Mouse (Mus musculus) gastrocnemius, adult 8-10 months (tissue): ENCODE data around the gene Ldlrad3. TPM values are rescaled to one million over a fixed set of nuclear protein-coding genes. Genes with fewer than 3 reads are reported as not detected.

ENCODE experiments used
- DNase-seq, 2 experiments: peaks; one replicate each; pipeline ENCODE4 v3.0.0; 2022; ENCODE audit warnings: low spot score in 2 of 2
- total RNA-seq, 4 experiments: library from RNA; stranded (reverse); gene quantifications; 2 replicates each; pipeline ENCODE4 v1.2.4; 2022

Gene Ldlrad3
- total RNA-seq, 4 experiments from 2014 or later = 3.4 to 4.9 (median 3.8) TPM

DNA sequence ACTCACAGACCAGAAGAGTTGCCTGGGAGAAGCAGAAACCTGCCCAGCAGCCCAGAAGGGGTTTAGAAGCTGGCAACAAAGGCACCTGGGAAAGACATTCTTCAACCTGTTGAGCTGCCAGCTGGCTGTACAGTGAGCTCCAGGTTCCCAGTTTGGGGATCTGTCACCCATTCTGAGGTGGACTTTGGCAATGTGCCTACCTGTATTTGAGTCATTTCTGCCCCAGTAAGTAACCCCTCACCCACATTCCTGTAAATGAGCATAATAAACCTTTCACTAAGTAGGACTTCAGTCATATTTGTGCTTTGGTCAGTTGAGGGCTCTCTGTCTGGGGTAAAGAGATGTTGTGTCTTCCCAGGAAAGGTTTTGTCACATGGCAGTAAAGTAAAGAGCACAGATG is 4.8 kb upstream of the Ldlrad3 start:
- DNase-seq = no peak

DNA sequence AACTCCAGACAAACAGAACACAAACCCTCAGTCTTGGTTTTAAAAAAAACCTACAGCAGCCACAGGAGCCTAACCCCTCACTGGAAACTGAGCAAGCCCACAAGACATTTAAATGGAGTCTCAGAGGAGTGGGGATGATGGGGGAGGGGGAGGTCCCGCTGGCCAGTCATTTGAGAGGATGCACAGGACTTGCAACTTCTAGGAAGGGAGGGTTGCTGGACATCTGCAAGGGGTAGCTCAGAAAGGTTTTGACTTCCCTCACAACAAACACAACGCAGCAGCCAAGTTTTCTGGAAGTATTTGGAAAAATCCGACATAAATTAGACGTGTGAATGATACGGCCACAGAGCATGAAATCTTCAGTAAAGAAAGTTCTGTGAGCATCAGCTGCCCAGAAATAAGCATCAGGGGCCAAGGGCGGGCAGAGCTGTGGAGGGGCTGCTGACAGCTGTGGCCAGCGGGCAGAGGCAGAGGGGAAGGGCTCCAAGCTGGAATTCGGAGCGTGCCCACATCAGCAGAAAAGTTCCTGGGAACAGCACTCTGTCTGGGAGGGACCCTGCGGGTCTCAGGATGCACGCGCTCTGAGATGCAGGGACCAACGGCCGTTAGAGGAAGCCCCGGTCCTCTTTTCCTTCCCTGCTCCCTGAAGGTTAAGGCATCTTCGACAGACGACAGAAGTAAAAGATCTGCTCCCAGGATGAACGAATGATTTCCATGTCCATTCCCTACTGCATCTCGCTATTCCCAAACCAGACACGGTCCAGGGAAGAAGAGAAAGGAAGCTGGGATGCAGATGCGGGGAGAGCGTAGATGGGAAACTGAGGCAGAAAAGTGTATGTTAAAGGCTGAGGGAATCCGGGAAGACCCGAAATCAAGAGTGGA is 875 bp downstream of the Ldlrad3 start:
- DNase-seq = no peak

DNA sequence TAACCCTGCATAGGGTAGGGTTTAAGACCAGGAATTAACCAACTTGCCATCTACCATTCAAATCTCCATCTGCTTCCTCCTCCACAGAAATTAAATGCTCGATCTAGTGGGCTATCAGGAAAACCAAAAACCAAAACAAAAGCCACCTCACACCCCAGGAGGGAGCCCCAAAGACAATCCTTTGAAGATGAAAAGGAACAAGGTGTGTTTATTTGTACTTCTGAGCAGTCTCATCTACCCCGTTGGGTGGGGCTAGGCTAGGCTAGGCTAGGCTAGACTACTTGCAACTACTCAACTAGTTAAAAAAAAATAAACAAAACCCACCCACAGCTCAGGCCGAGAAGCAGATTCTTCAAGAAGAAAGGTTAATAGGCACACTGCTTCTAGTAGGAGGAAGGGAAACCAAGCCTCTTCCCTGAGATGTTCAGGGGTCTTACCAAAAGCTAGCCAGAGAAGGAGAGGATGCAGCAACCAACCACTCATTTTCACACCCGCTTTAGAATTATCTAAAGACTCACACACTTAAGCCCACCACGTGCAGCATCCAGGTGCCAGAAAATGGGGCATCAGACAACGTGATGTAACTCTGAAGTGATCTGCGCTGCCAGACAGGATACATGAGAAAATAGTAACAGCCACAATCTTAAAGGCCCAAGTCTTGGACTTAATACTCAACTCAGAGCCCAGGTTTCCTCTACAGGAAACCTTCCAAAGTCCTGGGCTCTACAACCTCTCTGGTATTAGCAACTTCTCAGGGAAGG is 2.3 kb downstream of the Ldlrad3 start:
- DNase-seq = no peak

DNA sequence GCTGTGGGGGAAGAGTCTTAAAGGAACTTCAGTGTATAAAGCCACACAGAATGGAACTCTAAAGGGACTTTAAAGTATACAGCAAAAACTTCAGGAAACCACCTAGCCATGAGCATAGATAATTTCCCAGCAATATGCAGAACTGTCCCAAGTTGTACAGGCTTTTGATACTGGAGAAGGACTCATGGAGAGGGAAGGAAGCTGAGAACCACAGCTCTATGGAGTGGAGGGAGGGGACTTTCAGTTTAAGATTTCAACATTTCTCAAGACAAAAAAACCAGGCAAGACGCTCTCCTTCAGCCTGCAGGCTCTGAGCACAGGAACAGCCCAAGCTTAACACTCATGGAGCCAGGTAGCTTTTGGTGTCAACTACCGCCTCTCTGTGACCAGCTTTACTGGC is 4.7 kb downstream of the Ldlrad3 start:
- DNase-seq = no peak

DNA sequence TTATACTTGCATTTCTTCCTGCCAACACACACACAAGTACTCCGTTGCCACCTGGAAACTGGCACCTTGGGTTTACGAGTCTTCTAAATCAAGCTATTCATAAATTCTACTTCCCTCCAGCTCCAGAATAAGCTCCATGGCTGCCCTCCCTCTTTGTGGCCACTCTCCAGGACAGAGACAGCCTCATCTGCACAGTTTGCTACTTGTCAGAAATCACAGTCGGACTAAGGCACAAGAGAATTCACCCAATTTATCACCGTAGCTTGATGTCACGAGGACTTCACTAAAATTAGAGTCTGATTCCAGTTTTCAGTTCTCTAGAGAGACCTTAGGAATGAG is 9.8 kb downstream of the Ldlrad3 start:
- DNase-seq = no peak

DNA sequence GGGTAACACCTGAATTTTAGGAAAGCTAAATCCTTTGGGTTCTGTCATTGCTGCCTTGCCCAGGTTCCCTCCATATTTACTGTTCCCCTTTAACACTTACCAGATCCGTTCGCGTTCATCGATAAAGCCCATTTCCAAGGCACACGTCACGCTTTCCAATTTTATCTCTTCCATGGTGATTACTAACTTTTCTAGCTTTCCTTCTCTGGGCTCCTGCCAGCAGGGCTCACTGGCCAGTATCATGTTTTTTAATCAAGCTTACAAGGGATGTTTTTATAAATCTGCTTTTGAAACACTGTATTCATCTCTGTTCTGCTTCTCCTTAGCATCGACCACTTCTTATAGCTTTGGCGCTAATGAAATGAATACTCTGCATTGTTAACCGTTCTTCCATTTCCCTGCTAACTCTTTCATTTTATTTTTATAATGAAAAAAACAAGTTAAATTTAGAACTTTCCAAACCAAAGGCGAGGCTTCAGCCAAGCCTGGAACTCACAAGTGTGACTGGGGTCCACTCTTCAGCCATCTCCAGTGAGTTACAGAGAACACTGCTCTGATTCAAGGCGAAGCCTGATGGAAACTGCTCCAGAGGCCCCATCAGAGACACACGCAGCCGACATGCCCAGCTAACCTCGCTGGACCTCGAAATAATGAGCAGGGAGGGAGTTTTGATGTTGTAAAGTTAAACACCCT is 10.3 kb downstream of the Ldlrad3 start:
- DNase-seq = no peak

DNA sequence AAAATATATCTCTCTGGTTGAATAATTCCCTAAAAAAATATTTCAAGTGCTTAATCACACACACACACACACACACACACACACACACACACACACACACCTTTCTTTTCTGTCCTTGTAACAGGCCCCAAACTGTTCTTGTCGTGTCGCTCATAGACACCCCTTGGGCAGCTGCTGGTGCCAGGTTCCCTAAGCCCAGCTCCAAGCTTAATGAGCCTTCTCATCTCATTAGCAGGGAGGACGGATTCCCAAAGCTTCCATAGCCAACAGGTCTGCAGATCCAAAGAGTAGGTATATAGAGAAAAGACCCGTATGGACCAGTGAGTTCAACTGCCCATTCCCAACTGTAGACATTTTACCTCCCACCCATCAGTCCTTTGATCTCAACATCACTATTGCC is 13.7 kb downstream of the Ldlrad3 start:
- DNase-seq = no peak

DNA sequence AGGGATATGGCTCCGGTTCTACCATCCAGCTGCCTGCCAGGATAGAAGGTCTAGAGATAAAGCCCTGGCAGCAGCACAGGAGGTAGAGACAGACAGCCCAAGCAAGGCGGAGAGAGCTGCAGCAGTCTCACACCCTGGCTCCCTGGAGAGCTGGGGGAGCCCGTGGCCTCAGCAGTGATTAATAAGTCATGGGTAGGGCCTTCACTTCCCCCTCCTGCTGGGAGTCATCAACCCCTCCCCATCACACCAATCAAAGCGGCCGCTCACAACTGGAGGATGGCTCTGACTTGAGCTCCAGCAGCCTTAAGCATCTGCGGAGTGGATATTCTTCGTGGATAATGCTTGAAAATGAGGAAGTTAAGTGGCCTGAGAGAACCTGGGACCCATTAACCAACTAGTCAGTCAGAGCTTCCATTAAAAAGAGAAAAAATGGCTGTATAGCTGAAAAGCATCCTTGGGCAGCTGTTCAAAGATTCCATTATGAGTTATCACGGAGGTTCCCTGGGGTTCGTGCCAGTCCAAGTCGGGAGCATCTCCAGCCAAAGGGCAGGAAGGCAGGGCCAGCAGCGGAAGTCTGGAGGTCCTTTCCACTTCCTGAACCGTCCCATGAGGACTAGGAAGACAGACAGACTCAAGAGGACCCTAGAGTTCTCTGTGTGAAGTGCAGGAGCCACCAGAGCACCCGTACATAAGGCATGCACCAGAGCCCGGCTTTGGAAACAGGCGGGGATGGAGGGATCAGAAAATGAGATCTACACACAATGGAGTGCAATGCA is 19.4 kb downstream of the Ldlrad3 start:
- no peak for DNase-seq

DNA sequence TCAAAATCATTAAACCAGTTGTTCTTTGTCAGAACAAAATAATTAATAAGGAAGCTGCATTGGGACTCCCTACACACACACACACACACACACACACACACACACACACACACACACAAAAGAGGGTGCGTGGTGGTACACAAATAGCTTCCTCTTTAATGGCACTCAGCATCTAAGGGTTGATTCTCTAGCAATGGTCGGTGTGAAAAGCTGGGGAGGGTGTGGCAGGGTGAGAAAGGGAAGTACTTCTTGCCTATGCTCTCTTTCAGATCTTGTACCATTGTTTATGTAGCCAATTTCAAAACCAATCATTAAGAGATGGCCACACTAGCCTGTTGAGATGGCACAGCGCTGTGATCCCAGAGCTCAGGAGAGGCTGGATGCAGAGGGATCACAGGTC is 23.1 kb downstream of the Ldlrad3 start:
- no peak for DNase-seq

DNA sequence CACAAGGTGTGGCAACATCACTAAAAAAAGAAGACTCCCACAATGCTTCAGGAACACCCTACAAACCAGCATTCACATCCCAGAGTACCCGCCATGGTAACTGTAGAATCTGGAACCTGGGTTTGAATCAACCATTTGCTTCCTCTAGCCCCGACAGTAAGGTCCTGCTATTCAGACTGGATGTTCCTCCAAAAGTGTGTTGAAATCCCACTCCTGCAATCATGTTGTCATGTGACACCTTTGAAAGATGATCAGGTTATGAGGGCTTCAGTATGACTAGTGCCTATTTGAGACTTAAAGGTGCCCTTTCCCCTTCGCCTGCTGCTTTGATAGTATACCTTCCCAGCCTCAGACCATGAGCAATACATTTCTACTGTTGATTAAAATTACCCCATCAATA is 28.6 kb downstream of the Ldlrad3 start:
- DNase-seq = no peak

DNA sequence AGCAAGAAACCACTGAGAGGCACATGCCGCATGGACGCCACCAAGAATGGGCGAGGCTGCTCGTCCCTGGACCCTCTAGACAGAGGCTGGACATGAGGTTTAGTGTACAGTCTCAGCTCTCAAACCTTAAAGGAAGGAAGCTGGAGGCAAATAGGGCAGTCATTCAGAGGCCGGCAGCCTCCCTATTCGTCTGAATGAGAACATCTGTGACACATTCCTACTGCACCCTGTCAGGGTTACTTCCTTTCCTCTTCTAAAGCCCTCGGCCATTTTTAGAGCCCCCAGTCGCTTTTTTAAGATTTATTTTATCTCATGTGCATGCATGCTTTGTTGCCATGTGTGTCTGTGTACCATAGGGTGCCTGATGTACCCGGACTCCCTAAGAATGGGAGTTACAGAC is 29.2 kb downstream of the Ldlrad3 start:
- no peak for DNase-seq

DNA sequence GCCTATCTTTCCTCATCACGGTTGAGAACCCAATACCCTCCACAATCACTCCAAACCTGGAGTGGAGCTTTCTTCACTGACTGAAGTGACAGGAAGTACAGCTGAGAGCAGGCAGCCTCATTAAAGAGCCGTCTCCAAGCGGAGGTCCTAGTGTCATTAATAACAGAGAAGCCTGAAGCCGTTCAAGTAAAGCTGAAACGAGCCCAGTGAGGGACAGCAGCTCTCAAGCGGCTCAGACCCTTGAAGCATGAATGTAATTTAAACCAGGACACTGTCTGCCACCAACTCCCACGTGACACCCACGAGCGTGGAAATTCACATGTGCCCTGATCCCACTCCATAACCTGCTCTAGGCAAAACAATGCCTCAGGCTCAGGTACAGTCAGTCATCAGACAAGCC is 29.7 kb downstream of the Ldlrad3 start:
- DNase-seq = no peak

DNA sequence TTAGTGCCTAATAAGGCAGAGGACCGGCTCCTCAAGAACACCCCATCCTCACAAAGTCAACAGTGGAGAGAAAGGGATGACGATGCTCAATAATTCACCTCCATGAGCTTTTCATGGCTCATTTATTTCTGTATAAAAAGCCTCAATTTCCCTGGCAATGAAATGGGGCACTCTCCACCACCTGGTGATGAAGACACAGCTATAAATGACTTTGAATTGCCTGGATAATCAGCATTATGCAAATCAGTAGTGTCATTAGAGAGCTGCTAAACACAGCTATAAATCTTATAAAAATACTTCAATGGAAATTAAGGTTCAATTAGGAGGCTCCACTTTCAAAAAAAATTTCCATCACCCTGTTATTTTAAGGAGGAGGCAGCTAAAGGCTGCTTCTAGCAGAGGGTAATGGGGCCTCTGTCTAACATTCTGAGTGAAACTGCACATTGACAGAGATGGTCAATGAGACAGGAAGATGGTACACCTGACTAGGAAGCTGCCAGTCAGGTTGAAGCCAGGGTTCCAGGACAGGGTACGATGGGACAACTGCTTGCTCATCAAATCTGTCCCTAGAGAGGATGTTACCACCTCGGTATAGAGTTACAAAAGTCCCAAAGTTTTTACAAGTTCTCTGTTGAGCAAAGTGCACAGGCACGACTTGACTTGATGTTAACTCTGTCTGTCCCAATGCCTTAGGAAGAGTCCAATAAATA is 30.7 kb downstream of the Ldlrad3 start:
- no peak for DNase-seq

DNA sequence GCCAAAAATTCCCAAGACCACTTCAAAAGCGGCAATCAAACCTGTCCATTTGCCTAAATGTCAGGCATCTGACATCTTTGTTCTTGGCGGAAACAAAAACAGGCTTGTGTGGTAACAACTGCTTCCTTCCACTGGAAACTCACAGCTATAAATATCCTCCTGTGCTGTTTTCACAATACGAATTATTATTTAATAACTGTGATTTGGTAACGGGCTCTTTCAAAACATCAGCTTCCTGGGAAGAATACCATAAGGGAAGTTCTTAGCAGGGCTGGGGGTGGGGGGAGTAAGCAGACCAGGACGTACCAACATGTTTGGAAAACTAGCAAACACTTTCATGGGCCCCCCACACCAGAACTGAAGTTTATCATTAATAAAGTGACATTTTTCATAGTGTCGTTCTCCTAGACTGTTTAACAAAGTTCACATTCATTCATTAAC is 31.4 kb downstream of the Ldlrad3 start:
- no peak for DNase-seq

DNA sequence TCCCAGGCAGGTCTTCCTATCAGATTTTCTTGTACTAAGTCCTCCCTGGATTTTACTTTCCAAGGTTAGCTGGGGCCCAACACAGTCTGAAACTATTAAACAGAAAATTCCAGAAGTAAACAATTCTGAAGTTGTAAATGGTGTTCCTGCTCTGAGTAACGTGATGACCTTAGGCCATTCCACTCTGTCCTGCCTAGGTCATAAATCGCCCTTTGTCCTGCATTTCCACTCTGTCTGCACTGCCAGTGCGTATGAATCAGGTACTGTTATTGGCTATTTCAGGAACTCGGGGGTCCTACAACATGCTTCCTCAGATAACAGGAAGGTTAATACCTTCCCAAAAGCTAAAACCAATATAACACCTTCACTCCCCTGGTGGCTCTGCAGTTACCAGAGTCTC is 31.9 kb downstream of the Ldlrad3 start:
- no peak for DNase-seq

DNA sequence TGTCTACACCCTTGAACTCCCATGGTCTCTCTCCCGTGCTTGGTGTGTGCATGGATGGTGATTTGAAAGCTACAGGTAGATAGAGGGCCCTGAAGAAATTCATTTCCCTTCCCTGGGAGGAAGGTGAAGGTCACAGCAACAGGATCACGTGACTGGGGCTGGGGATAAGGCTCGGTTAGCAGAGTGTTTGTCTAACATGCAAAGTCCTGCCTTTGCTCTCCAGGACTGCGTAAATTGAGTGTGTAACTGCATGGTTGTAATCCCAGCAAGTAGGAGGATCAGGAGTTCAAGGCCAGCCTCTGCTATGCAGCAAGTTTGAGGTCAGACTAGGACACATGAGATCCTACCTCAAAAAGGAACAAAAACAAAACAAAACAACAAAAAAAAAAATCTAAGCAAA is 32.7 kb downstream of the Ldlrad3 start:
- DNase-seq = no peak

DNA sequence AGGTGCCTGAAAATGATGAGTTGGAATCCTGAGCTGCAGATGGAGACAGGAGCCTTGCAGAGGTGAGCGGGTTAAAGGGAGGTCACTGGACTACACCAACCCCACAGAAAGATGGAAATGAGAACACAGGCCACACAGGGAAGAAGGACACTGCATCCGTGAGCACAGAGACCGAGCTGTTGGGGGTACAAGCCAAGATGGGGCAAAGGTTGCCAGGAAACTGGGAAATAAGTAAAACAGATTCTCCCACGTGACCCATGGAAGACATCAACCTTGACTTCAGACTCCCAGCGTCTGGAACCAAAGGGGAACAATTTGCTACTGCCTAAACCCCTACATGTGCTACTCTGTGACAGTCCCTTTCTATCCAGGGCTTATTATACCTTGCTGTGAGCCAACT is 33.3 kb downstream of the Ldlrad3 start:
- DNase-seq = no peak

DNA sequence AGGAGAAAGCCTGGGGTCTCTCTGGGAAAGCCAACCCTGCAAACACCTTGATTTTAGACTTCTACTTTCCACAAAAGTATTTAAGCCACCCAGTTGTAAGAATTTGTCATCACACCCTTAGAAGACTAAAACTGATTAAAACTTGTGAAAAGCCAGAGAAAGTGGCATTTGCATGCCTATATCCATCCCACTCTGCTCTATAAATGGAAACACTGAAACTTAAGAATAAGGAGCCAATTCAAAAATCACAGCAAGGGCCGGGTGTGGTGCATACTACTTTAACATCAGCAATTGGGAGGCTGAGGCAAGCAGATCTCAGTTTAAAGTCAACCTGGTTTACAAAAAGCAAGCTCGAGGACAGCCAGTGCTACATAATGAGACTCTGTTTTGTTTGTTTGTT is 37.1 kb downstream of the Ldlrad3 start:
- DNase-seq = no peak

DNA sequence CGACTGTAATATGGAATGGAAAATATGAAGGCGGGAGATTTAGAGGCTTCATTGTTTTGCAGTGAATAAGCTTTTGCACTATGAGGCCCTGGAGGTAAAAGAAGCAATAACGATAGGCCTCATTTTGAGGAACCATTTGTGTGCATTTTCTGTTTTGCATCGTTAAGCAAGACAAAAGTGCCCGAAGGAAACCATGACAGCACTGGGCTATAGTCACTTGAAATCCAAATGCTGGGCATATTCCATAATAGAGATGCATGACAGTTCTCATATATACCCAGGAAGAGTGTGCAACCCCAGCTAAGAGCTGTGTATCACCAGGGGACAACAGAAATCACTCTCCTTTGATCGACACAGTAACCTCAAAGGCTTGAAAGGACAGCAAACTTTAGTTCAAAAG is 38.1 kb downstream of the Ldlrad3 start:
- DNase-seq = no peak

DNA sequence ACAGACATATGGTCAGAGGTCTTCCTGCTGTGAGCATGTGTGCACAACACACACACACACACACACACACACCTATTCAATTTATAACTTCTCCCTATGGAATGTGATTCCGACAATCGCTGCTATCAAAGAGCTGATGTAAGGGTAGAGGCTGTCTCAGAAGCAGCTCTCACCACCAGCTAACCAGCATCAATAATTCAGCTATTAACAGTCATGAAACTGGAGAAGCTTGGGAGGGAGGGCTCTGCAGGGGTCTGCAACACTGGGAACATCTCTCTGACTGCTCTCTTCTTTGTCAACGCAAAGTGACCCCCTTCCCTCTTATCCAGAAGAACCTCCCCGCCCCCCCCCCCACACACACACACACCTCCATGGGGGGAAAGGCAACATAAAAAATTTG is 38.6 kb downstream of the Ldlrad3 start:
- no peak for DNase-seq

DNA sequence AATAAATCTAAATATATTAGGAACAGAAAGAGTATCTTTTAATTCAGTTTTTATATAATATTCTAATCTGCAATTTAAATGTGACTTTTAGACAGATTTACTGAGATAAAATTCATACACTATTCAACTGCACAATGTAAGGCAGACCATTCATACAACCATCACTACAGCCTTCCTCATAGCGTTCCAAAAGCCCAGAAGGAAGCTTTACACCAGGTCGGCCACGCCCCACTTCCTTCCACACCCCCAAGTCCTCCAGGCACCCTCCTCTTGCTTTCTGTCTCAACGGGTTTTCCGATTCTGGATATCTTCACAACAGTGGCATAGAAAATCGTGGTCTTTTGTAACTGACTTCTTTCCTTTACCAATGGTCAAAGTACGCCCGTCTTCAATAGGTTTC is 39.8 kb downstream of the Ldlrad3 start:
- no peak for DNase-seq
